18 mouse cellular contexts compared by ENCODE assay signal in the genomic region with DNA sequence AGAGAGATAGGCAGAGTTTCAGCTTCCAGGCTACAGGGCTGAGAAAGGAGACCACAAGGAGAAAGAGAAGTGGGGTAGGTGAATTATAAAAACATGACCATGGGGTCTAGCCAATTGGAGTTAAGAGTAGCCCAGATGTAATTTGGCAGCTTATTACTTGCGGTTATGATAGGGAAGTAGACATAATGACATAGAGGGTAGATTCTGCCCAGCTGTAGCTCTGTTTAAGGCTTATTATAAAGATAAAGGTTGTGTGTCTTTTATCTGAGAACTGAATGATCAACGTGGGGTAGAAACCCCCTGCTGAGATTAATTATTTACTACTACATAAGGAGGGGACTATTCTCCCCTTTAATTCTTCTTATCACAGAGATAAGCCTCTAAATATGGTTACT.
"Had no signal": no experiment of that assay in that cellular context is flagged by ENCODE, and none has a peak within 500 bp of the region (broad histone marks: within the 10 kb centered on the region; RNA-seq: fewer than 3 reads in every experiment).

No protein-coding gene starts in this region.

- DNase-seq: kidney, adult 8-10 months; kidney, postnatal 25 days; layer of hippocampus, postnatal 36 days; liver, embryonic 13.5 days; lung, adult 2 months; lung, postnatal 14 days; lung, postnatal 4 days; right cerebral cortex, adult 18-20 months; right cerebral cortex, postnatal 14 days; right cerebral cortex, postnatal 4 days; thymus, postnatal 36 days had no signal

- H3K4me3 ChIP-seq: kidney, embryonic 15.5 days; left cerebral cortex, adult 2 months; liver, embryonic 13.5 days; midbrain, embryonic 10.5 days; midbrain, embryonic 15.5 days; neural tube, embryonic 12.5 days; neural tube, embryonic 15.5 days; stomach, embryonic 15.5 days had no signal

- ATAC-seq: midbrain, embryonic 15.5 days had no signal

- H3K36me3 ChIP-seq: kidney, embryonic 15.5 days; liver, embryonic 13.5 days; midbrain, embryonic 10.5 days; midbrain, embryonic 15.5 days; neural tube, embryonic 12.5 days; neural tube, embryonic 15.5 days; stomach, embryonic 15.5 days had no signal

- H3K4me2 ChIP-seq: kidney, embryonic 15.5 days; liver, embryonic 13.5 days; midbrain, embryonic 15.5 days; neural tube, embryonic 12.5 days; neural tube, embryonic 15.5 days; stomach, embryonic 15.5 days had no signal

- H3K4me1 ChIP-seq: kidney, embryonic 15.5 days; liver, embryonic 13.5 days; midbrain, embryonic 15.5 days; neural tube, embryonic 12.5 days; neural tube, embryonic 15.5 days; stomach, embryonic 15.5 days had no signal

- H3K27me3 ChIP-seq: kidney, embryonic 15.5 days; liver, embryonic 13.5 days; midbrain, embryonic 15.5 days; neural tube, embryonic 12.5 days; neural tube, embryonic 15.5 days; stomach, embryonic 15.5 days had no signal

- H3K9ac ChIP-seq: kidney, embryonic 15.5 days; liver, embryonic 13.5 days; midbrain, embryonic 15.5 days; neural tube, embryonic 12.5 days; neural tube, embryonic 15.5 days; stomach, embryonic 15.5 days had no signal

- H3K9me3 ChIP-seq: kidney, embryonic 15.5 days; liver, embryonic 13.5 days; midbrain, embryonic 10.5 days; midbrain, embryonic 15.5 days; neural tube, embryonic 12.5 days; neural tube, embryonic 15.5 days; stomach, embryonic 15.5 days had no signal

- H3K27ac ChIP-seq: kidney, embryonic 15.5 days; left cerebral cortex, adult 2 months; liver, embryonic 13.5 days; midbrain, embryonic 10.5 days; midbrain, embryonic 15.5 days; neural tube, embryonic 12.5 days; neural tube, embryonic 15.5 days; stomach, embryonic 15.5 days had no signal
